Mouse (Mus musculus): ENCODE results near the gene Ikzf1. TPM values are rescaled to one million over a fixed set of nuclear protein-coding genes. Genes with fewer than 3 reads are reported as not detected.

Gene Ikzf1
- total RNA-seq, 2 experiments from 2014 or later: 0.32 to 2.4 TPM

GRCm38 (mm10) chr11:11758883-11759282 is 74.1 kb downstream of the Ikzf1 start:
- intact Hi-C loops (cut with DNase I): no loop called here

GRCm38 (mm10) chr11:11763211-11763666 is 78.4 kb downstream of the Ikzf1 start:
- no peak for DNase-seq
- intact Hi-C loops (cut with DNase I): no loop called here

More at GRCm38 (mm10) chr11:11758883-11759282, 74.1 kb downstream of the Ikzf1 start:
- DNase-seq: no peak

GRCm38 (mm10) chr11:11765414-11765813 is 80.6 kb downstream of the Ikzf1 start:
- intact Hi-C loops (cut with DNase I): no loop called here
- DNase-seq: no peak

- intact Hi-C loops (cut with DNase I): no loop called here
Observed at GRCm38 (mm10) chr11:11766105-11766504, 81.3 kb downstream of the Ikzf1 start.

GRCm38 (mm10) chr11:11766736-11767135 is 81.9 kb downstream of the Ikzf1 start:
- DNase-seq: no peak
- intact Hi-C loops (cut with DNase I): no loop called here

More at GRCm38 (mm10) chr11:11766105-11766504, 81.3 kb downstream of the Ikzf1 start:
- no peak for DNase-seq

- intact Hi-C loops (cut with DNase I): no loop called here
- DNase-seq: no peak
Observed at GRCm38 (mm10) chr11:11768057-11768456, 83.3 kb downstream of the Ikzf1 start.

- intact Hi-C loops (cut with DNase I): no loop called here
- no peak for DNase-seq
Observed at GRCm38 (mm10) chr11:11769281-11769680, 84.5 kb downstream of the Ikzf1 start.

GRCm38 (mm10) chr11:11770691-11771090 is 85.9 kb downstream of the Ikzf1 start:
- no peak for DNase-seq
- intact Hi-C loops (cut with DNase I): no loop called here

- intact Hi-C loops (cut with DNase I): no loop called here
- DNase-seq: no peak
Observed at GRCm38 (mm10) chr11:11772196-11772595, 87.4 kb downstream of the Ikzf1 start.

- intact Hi-C loops (cut with DNase I): no loop called here
- DNase-seq: no peak
Observed at GRCm38 (mm10) chr11:11774384-11774783, 89.6 kb downstream of the Ikzf1 start.

- intact Hi-C loops (cut with DNase I): no loop called here
- no peak for DNase-seq
Observed at GRCm38 (mm10) chr11:11774893-11775292, 90.1 kb downstream of the Ikzf1 start.

- intact Hi-C loops (cut with DNase I): no loop called here
- no peak for DNase-seq
Observed at GRCm38 (mm10) chr11:11776071-11776821, 91.4 kb downstream of the Ikzf1 start.

- intact Hi-C loops (cut with DNase I): no loop called here
- no peak for DNase-seq
Observed at GRCm38 (mm10) chr11:11776822-11777174, 92.0 kb downstream of the Ikzf1 start.

GRCm38 (mm10) chr11:11777246-11777645 is 92.4 kb downstream of the Ikzf1 start:
- intact Hi-C loops (cut with DNase I): no loop called here
- DNase-seq: no peak

- intact Hi-C loops (cut with DNase I): no loop called here
- no peak for DNase-seq
Observed at GRCm38 (mm10) chr11:11777796-11778195, 93.0 kb downstream of the Ikzf1 start.

GRCm38 (mm10) chr11:11778345-11778744 is 93.5 kb downstream of the Ikzf1 start:
- intact Hi-C loops (cut with DNase I): no loop called here
- no peak for DNase-seq

- DNase-seq: no peak
- intact Hi-C loops (cut with DNase I): no loop called here
Observed at GRCm38 (mm10) chr11:11781728-11782127, 96.9 kb downstream of the Ikzf1 start.

GRCm38 (mm10) chr11:11785457-11785856 is 100.7 kb downstream of the Ikzf1 start:
- intact Hi-C loops (cut with DNase I): no loop called here

GRCm38 (mm10) chr11:11788521-11788974 is 103.7 kb downstream of the Ikzf1 start:
- intact Hi-C loops (cut with DNase I): loop anchor here (2.0 kb wide), 1 partner anchor 232 kb away; no protein-coding TSS in a partner anchor
- DNase-seq: peak; percentile 52 to 55

More at GRCm38 (mm10) chr11:11785457-11785856, 100.7 kb downstream of the Ikzf1 start:
- no peak for DNase-seq

- intact Hi-C loops (cut with DNase I): no loop called here
- DNase-seq: no peak
Observed at GRCm38 (mm10) chr11:11794626-11795025, 109.8 kb downstream of the Ikzf1 start.

GRCm38 (mm10) chr11:11798690-11799089 is 113.9 kb downstream of the Ikzf1 start:
- intact Hi-C loops (cut with DNase I): no loop called here
- DNase-seq: no peak

- intact Hi-C loops (cut with DNase I): no loop called here
Observed at GRCm38 (mm10) chr11:11800304-11800703, 115.5 kb downstream of the Ikzf1 start.

More at GRCm38 (mm10) chr11:11800304-11800703, 115.5 kb downstream of the Ikzf1 start:
- no peak for DNase-seq
